Mouse (Mus musculus): ENCODE data around the gene Gm10334.
"Not testable (repeated sequence)": the region's sequence is repeated elsewhere in the genome, so short reads cannot be mapped to it uniquely, and the experiment has no call there.

GRCm38 (mm10) chr6:41458632-41459031 lies 12.7 kb upstream of the Gm10334 start, which contains the start of gene Prss1:
- not testable (repeated sequence) for TF ChIP-seq CTCF (IDR thresholded peaks at IDR 0.05; ENCODE audit: control insufficient read depth, insufficient read depth, insufficient read length); MAX (IDR thresholded peaks at IDR 0.05); USF1 (IDR thresholded peaks at IDR 0.05; ENCODE audit: low read depth); MYOD1 (IDR thresholded peaks at IDR 0.05; ENCODE audit: control insufficient read depth, insufficient read length, low read depth); CEBPB (IDR thresholded peaks at IDR 0.05; ENCODE audit: low read depth)
